Mouse (Mus musculus) megakaryocyte, adult 5-6 weeks (primary cell): ENCODE data around the gene Cryab. TPM values are rescaled to one million over a fixed set of nuclear protein-coding genes. Genes with fewer than 3 reads are reported as not detected.

ENCODE experiments used
- ATAC-seq: 2 replicates; pipeline ENCODE4 v1.8.0; 2016; ENCODE audit warnings: mild to moderate bottlenecking, inconsistent platforms; ENCODE audit not compliant: poor library complexity, severe bottlenecking
- total RNA-seq, 2 experiments: library from RNA; stranded (forward) in 1 of 2; stranded (reverse) in 1 of 2; fragments of 153-499, 151-499 nt in 1 of 2; fragments of 221-1000, 200-1000 nt in 1 of 2; gene quantifications; 2 replicates each; pipeline versions ENCODE4 v1.2.3 to v1.2.4; 2015 to 2017

Gene Cryab
- total RNA-seq, 2 experiments from 2014 or later = 0.62 to 1.8 TPM

DNA sequence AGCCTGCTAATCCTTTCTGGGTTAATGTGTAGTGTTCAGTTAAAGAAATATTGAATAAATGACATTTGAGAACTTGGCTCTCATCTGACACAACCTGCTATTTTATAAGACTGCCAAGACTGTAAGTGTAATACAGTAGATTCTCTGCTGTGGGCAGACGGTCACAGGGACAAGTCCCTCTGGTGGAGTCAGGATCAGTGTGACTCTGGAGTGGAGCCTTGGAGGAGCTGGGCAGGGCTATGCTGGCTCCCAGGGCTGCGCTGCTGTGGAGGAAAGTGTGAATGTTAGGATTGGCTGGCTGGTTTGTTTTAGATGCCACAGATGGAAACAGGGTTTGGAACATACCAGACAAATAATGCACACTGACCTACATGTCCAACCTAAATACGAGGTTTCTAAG, 44.1 kb downstream of the Cryab start:
- ATAC-seq = no peak

DNA sequence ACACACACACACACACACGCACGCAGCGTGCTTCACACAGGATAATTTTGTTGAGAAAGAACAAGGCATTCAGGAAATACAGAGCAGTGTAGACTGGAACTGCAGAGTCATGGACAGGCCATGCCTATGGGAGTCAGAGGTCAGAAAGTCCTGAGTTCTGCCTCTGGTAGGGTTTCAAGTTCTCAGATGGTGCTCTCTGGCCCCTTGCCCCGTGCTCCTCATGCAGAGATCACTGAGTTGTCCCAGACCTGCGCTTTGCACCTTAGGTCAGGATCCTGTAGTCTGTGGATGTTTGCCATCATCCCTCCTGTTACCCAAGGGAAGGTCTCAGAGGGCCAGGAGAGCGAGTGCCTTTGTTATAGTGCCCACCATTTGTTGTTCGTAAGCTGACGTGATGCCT, 45.7 kb downstream of the Cryab start:
- no peak for ATAC-seq

DNA sequence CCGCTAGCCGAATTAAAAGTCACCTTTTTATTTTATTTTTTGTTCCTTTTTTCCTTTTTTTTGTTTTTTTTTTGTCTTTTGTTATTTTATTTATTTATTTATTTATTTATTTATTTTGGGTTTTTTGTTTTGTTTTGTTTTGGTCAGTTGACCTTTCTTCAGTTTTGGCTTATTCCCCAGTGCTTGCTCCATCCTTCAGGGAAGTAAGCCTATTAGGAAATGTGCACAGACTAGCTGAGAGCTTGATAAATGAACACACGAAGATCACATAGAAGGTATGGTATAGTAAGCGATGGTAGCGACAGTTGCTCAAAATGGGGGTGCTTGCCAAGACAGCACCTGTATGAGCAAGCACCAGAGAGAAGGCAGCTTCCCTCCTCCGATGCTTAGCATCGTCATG, 46.5 kb downstream of the Cryab start:
- no peak for ATAC-seq

DNA sequence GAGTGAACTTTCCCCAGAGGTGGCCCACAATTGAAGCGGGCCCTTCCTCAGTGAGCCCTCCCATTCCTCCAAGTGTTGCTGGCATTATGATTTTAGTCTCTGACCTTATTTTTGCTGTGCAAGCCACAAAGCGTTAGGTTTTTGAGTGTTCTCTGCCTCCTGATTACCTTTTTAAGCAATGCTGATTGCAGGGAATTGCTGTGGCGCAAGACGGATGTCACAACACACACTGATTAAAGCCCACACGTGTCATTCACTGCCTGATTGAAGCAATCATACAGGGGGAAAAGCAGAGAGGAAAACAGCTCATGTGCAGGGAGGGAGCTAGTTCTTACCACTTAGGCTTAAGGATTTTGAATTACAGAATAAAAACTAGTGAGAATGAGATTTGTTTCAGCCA, 47.2 kb downstream of the Cryab start:
- ATAC-seq = no peak

DNA sequence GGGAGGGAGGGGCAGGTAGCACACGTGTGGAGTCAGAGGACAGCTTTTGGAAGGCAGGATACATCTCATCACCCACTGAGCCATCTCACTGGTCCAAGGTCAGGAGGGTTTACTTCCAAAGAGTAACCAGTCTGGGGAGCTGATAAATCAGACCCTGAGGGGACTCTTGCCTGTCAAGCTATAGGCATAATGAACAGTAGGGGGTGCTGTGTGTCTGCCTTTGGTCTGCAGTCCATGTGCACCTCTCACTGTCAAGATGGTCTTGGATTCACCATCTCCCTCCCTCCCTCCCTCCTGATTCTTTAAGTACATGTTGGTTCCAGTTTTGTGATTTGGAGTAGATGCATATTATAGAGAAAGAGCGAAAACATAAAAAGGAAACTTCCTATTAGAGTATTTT, 49.9 kb downstream of the Cryab start:
- peak; percentile 80 for ATAC-seq

DNA sequence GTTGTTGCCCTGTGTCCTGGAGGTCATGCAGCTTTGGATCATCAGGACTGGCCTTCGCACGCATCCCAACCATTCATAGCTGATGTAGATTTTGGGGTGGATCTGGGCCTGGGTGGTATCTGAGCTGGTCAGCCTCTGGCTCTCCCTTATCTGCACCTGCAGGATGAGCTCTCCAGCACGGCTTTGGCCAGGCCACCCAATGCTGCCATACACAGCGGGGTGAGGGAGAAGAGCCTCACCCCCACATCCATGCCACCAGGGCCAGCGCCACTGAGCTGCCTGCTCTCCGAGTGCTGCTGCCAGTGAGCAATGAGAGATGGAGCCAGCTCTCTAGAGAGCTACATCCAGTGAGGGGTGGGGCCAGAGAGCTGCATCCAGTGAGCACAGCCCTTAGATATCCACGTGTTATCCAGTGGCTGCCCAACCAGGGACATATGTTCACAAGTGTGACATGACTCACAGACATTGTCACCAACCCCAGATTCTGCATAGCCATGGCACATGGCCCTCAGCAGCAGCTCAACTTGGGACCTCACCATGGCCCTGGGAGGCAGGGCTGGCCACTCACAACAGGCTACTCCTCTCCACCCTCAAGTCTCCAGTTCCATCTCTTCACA, 52.0 kb downstream of the Cryab start:
- ATAC-seq = peak; percentile 47

Other genes with a start within 250 kb of the Cryab start
- gene Pts, start 222.6 kb upstream of the Cryab start, total RNA-seq (2015) = 97.1 and 106 TPM in 2 replicates
- 61.2 and 67.4 TPM in 2 replicates for gene Pts, start 222.6 kb upstream of the Cryab start, total RNA-seq (2017)
- gene Il18, start 196.5 kb upstream of the Cryab start, total RNA-seq (2015) = 9.9 and 20.1 TPM in 2 replicates
- gene Il18, start 196.5 kb upstream of the Cryab start, total RNA-seq (2017) = 10.2 and 14.5 TPM in 2 replicates
- gene Bco2, start 196.1 kb upstream of the Cryab start, total RNA-seq (2015) = 0.39 and 0.49 TPM in 2 replicates
- 0.85 and 1.6 TPM in 2 replicates for gene Bco2, start 196.1 kb upstream of the Cryab start, total RNA-seq (2017)
- gene Tex12, start 190.0 kb upstream of the Cryab start, total RNA-seq (2015) = not detected in 2 replicates
- gene Tex12, start 190.0 kb upstream of the Cryab start, total RNA-seq (2017) = not detected in 2 replicates
- 165 and 185 TPM in 2 replicates for gene Sdhd, start 147.5 kb upstream of the Cryab start, total RNA-seq (2015)
- 130 and 132 TPM in 2 replicates for gene Sdhd, start 147.5 kb upstream of the Cryab start, total RNA-seq (2017)
- gene Timm8b, start 147.4 kb upstream of the Cryab start, total RNA-seq (2015) = 78.7 and 89.2 TPM in 2 replicates
- 163 and 189 TPM in 2 replicates for gene Timm8b, start 147.4 kb upstream of the Cryab start, total RNA-seq (2017)
- gene Pih1d2, start 134.0 kb upstream of the Cryab start, total RNA-seq (2015) = 0.48 TPM in 1 of 2 replicates, not detected in the other
- 0.40 TPM in 1 of 2 replicates, not detected in the other for gene Pih1d2, start 134.0 kb upstream of the Cryab start, total RNA-seq (2017)
- gene Nkapd1, start 133.9 kb upstream of the Cryab start, total RNA-seq (2015) = 19.6 and 26.2 TPM in 2 replicates
- 22.4 and 25.3 TPM in 2 replicates for gene Nkapd1, start 133.9 kb upstream of the Cryab start, total RNA-seq (2017)
- 27.6 and 28.5 TPM in 2 replicates for gene Dlat, start 91.5 kb upstream of the Cryab start, total RNA-seq (2015)
- gene Dlat, start 91.5 kb upstream of the Cryab start, total RNA-seq (2017) = 21.7 and 34.4 TPM in 2 replicates
- not detected in 2 replicates for gene Dixdc1, start 11.8 kb upstream of the Cryab start, total RNA-seq (2015)
- not detected in 2 replicates for gene Dixdc1, start 11.8 kb upstream of the Cryab start, total RNA-seq (2017)
- gene 2310030G06Rik, start 4.8 kb upstream of the Cryab start, total RNA-seq (2015) = not detected in 2 replicates
- not detected in 2 replicates for gene 2310030G06Rik, start 4.8 kb upstream of the Cryab start, total RNA-seq (2017)
- not detected in 2 replicates for gene Hspb2, start 1.0 kb downstream of the Cryab start, total RNA-seq (2015)
- gene Hspb2, start 1.0 kb downstream of the Cryab start, total RNA-seq (2017) = not detected in 2 replicates
- gene Fdxacb1, start 16.9 kb downstream of the Cryab start, total RNA-seq (2015) = 5.8 and 6.4 TPM in 2 replicates
- gene Fdxacb1, start 16.9 kb downstream of the Cryab start, total RNA-seq (2017) = 4.7 and 4.8 TPM in 2 replicates
- 13.1 and 14.3 TPM in 2 replicates for gene Alg9, start 23.7 kb downstream of the Cryab start, total RNA-seq (2015)
- 13.4 and 15.1 TPM in 2 replicates for gene Alg9, start 23.7 kb downstream of the Cryab start, total RNA-seq (2017)
- 14.7 and 15.1 TPM in 2 replicates for gene 1110032A03Rik, start 24.2 kb downstream of the Cryab start, total RNA-seq (2015)
- 10.6 and 14.2 TPM in 2 replicates for gene 1110032A03Rik, start 24.2 kb downstream of the Cryab start, total RNA-seq (2017)
- 17.8 and 18.7 TPM in 2 replicates for gene Ppp2r1b, start 94.0 kb downstream of the Cryab start, total RNA-seq (2015)
- 24.0 and 26.6 TPM in 2 replicates for gene Ppp2r1b, start 94.0 kb downstream of the Cryab start, total RNA-seq (2017)